Mouse (Mus musculus) kidney, adult 2 months (tissue): ENCODE results near the gene Orc5. TPM values are rescaled to one million over a fixed set of nuclear protein-coding genes. Genes with fewer than 3 reads are reported as not detected.

ENCODE experiments used
- DNase-seq: peaks from one replicate; pipeline ENCODE4 v3.0.0; 2021
- H3K27ac ChIP-seq: fragments of 200-500 bp; 2 replicates; pipeline ENCODE4 v1.5.1; 2012; ENCODE audit warnings: low read depth, low read length, control low read depth, inconsistent platforms; ENCODE audit not compliant: insufficient read depth
- H3K27me3 ChIP-seq: fragments of 200-500 bp; replicated peaks from 2 replicates; pipeline ENCODE4 v1.6.1; 2012; ENCODE audit warnings: mild to moderate bottlenecking, moderate library complexity, low read length, inconsistent platforms; ENCODE audit not compliant: control insufficient read depth, insufficient read depth
- H3K36me3 ChIP-seq: fragments of 200-500 bp; 2 replicates; pipeline ENCODE4 v1.6.1; 2012; ENCODE audit warnings: mild to moderate bottlenecking, moderate library complexity, low read length, inconsistent platforms; ENCODE audit not compliant: control insufficient read depth, insufficient read depth
- H3K4me1 ChIP-seq: fragments of 200-500 bp; 2 replicates; pipeline ENCODE4 v1.6.1; 2011; ENCODE audit warnings: low read length; ENCODE audit not compliant: control insufficient read depth, insufficient read depth
- H3K4me3 ChIP-seq: fragments of 200-500 bp; 2 replicates; pipeline ENCODE4 v1.5.1; 2011; ENCODE audit warnings: mild to moderate bottlenecking, low read depth, low read length, control low read depth; ENCODE audit not compliant: insufficient read depth
- CTCF ChIP-seq: fragments of 200-500 bp; conservative IDR thresholded peaks from 2 replicates; pipeline ENCODE4 v1.5.1; 2011; ENCODE audit warnings: low read depth, mild to moderate bottlenecking, control low read depth, low read length, moderate library complexity, mixed read lengths; ENCODE audit not compliant: insufficient read depth, insufficient read length
- POLR2A ChIP-seq: fragments of 200-500 bp; IDR thresholded peaks from one replicate; pipeline ENCODE4 v1.6.1; 2011; ENCODE audit warnings: low read depth, low read length, control low read depth
- WGBS: fragments of 180-500 bp; shearing (Covaris S2); methylation state at CpG from one replicate; pipeline ENCODE4 v1.1.7; 2018; 5-methylcytosine and 5-hydroxymethylcytosine counted together
- polyA plus RNA-seq: library from polyadenylated mRNA; depleted of rRNA; stranded (reverse); fragments of >200 nt; gene quantifications from 2 replicates; pipeline ENCODE4 v1.2.3, GENCODE M21; 2012; rRNA removed

Orc5 gene
- 3.2 and 4.2 TPM in 2 replicates for polyA plus RNA-seq

GRCm38 (mm10) chr5:22550033-22550551 is at the start of gene Orc5:
Gene Orc5 (minus strand): TSS chr5:22550429.
- TF ChIP-seq POLR2A (peak; percentile 91), CTCF (no peak)
- under 1% methylated on average over 31 of the region's 31 CpGs for WGBS
- H3K36me3 ChIP-seq = peaks cover 5% of the 10 kb centered on the region
- peaks cover 3% of the 10 kb centered on the region; the same call in 1 of the 2 replicates for H3K4me1 ChIP-seq
- H3K4me3 ChIP-seq = peak within 1 kb of the TSS; percentile 80
- H3K27ac ChIP-seq = peak within 1 kb of the TSS; percentile 61; the same call in 1 of the 2 replicates
- no peaks in the 10 kb centered on the region for H3K27me3 ChIP-seq
- peak; percentile 96 for DNase-seq

GRCm38 (mm10) chr5:22596981-22597380 is 46.8 kb upstream of the Orc5 start:
- 94% methylated on average over 4 of the region's 4 CpGs for WGBS
- no peaks in the 10 kb centered on the region for H3K36me3 ChIP-seq
- no peak overlapping the region for H3K4me3 ChIP-seq
- no peaks in the 10 kb centered on the region for H3K4me1 ChIP-seq
- no peak for DNase-seq
- H3K27ac ChIP-seq = no peak overlapping the region
- no peak for TF ChIP-seq POLR2A
- no peak for TF ChIP-seq CTCF
- H3K27me3 ChIP-seq = no peaks in the 10 kb centered on the region

GRCm38 (mm10) chr5:22589370-22589966 is 39.2 kb upstream of the Orc5 start:
- no peak overlapping the region for H3K27ac ChIP-seq
- 83% methylated on average over 1 of the region's 1 CpGs for WGBS
- TF ChIP-seq POLR2A (no peak), CTCF (no peak)

GRCm38 (mm10) chr5:22587492-22587891 is 37.3 kb upstream of the Orc5 start:
- no peaks in the 10 kb centered on the region for H3K36me3 ChIP-seq

More at GRCm38 (mm10) chr5:22589370-22589966, 39.2 kb upstream of the Orc5 start:
- peak; percentile 61 for DNase-seq
- H3K4me3 ChIP-seq = no peak overlapping the region
- H3K27me3 ChIP-seq = no peaks in the 10 kb centered on the region
- peaks cover 6% of the 10 kb centered on the region; the same call in 1 of the 2 replicates for H3K4me1 ChIP-seq
- H3K36me3 ChIP-seq = no peaks in the 10 kb centered on the region

GRCm38 (mm10) chr5:22584556-22584955 is 34.3 kb upstream of the Orc5 start:
- Histone ChIP-seq H3K36me3 (no peaks in the 10 kb centered on the region), H3K4me1 (0 out of 2 replicates have a peak, but pooled peaks cover 4% of the 10 kb centered on the region), H3K27ac (no peak overlapping the region), H3K4me3 (no peak overlapping the region), H3K27me3 (no peaks in the 10 kb centered on the region)
- 62% methylated on average over 2 of the region's 2 CpGs for WGBS
- TF ChIP-seq POLR2A (no peak), CTCF (no peak)
- no peak for DNase-seq

More at GRCm38 (mm10) chr5:22587492-22587891, 37.3 kb upstream of the Orc5 start:
- TF ChIP-seq POLR2A (no peak), CTCF (no peak)
- 61% methylated on average over 1 of the region's 1 CpGs for WGBS
- no peak overlapping the region for H3K4me3 ChIP-seq
- H3K27ac ChIP-seq = no peak overlapping the region
- H3K4me1 ChIP-seq = peaks cover 6% of the 10 kb centered on the region; the same call in 1 of the 2 replicates
- H3K27me3 ChIP-seq = no peaks in the 10 kb centered on the region
- DNase-seq = peak; percentile 35

- Histone ChIP-seq H3K36me3 (no peaks in the 10 kb centered on the region), H3K4me3 (no peak overlapping the region), H3K27me3 (no peaks in the 10 kb centered on the region), H3K27ac (no peak overlapping the region), H3K4me1 (no peaks in the 10 kb centered on the region)
- TF ChIP-seq CTCF = no peak
- TF ChIP-seq POLR2A = no peak
- 89% methylated on average over 3 of the region's 3 CpGs for WGBS
- no peak for DNase-seq
Observed at GRCm38 (mm10) chr5:22578011-22578410, 27.8 kb upstream of the Orc5 start.

GRCm38 (mm10) chr5:22574751-22575150 is 24.5 kb upstream of the Orc5 start:
- Histone ChIP-seq H3K36me3 (no peaks in the 10 kb centered on the region), H3K27ac (no peak overlapping the region), H3K27me3 (no peaks in the 10 kb centered on the region), H3K4me1 (no peaks in the 10 kb centered on the region), H3K4me3 (no peak overlapping the region)
- DNase-seq = no peak
- 61% methylated on average over 3 of the region's 3 CpGs for WGBS
- no peak for TF ChIP-seq CTCF
- no peak for TF ChIP-seq POLR2A
